Mouse (Mus musculus) gastrocnemius, postnatal 14 days (tissue): ENCODE results near the gene Adh6b. TPM values are rescaled to one million over a fixed set of nuclear protein-coding genes. Genes with fewer than 3 reads are reported as not detected.
"Not testable (repeated sequence)": the region's sequence is repeated elsewhere in the genome, so short reads cannot be mapped to it uniquely, and the experiment has no call there.

Experiments
- DNase-seq: peaks from one replicate; pipeline ENCODE4 v3.0.0; 2021; ENCODE audit warnings: mixed read lengths
- intact Hi-C: fragments of 180-260 bp; cut with DNase I; formaldehyde crosslinking; loops from one replicate; pipeline ENCODE4 v1.15.1; 2025; ENCODE audit warnings: low total_unique reads
- total RNA-seq, 2 experiments: library from RNA; stranded (reverse); gene quantifications; 2 replicates each; pipeline ENCODE4 v1.2.3; 2021

Gene Adh6b
- total RNA-seq, 2 experiments from 2014 or later: 0.16 TPM; not detected in 1

GRCm38 (mm10) chr3:138352012-138352809 lies 10.6 kb downstream of the Adh6b start:
- intact Hi-C loops: no loop called here
- DNase-seq: no peak

GRCm38 (mm10) chr3:138358856-138359255 lies 17.3 kb downstream of the Adh6b start:
- no peak for DNase-seq
- intact Hi-C loops: no loop called here

- no peak for DNase-seq
- intact Hi-C loops: no loop called here
Measured at GRCm38 (mm10) chr3:138360721-138361120, 19.1 kb downstream of the Adh6b start.

- DNase-seq: no peak
- intact Hi-C loops: no loop called here
Measured at GRCm38 (mm10) chr3:138362920-138363319, 21.3 kb downstream of the Adh6b start.

- no peak for DNase-seq
Measured at GRCm38 (mm10) chr3:138366181-138366580, 24.6 kb downstream of the Adh6b start.

GRCm38 (mm10) chr3:138369546-138369945 lies 28.0 kb downstream of the Adh6b start:
- no peak for DNase-seq
- intact Hi-C loops: no loop called here

More at GRCm38 (mm10) chr3:138366181-138366580, 24.6 kb downstream of the Adh6b start:
- intact Hi-C loops: no loop called here

- DNase-seq, intact Hi-C loops: not testable (repeated sequence)
Measured at GRCm38 (mm10) chr3:138370289-138370688, 28.7 kb downstream of the Adh6b start.

- intact Hi-C loops: no loop called here
- no peak for DNase-seq
Measured at GRCm38 (mm10) chr3:138373920-138374319, 32.3 kb downstream of the Adh6b start.

- intact Hi-C loops: no loop called here
- no peak for DNase-seq
Measured at GRCm38 (mm10) chr3:138375148-138375547, 33.6 kb downstream of the Adh6b start.

GRCm38 (mm10) chr3:138381133-138381532 lies 39.6 kb downstream of the Adh6b start:
- no peak for DNase-seq

GRCm38 (mm10) chr3:138387155-138387554 lies 45.6 kb downstream of the Adh6b start:
- intact Hi-C loops: no loop called here

More at GRCm38 (mm10) chr3:138381133-138381532, 39.6 kb downstream of the Adh6b start:
- intact Hi-C loops: no loop called here

GRCm38 (mm10) chr3:138404872-138405271 lies 63.3 kb downstream of the Adh6b start:
- intact Hi-C loops: loop anchor here (5.0 kb wide), 1 partner anchor 183 kb away; no protein-coding TSS in a partner anchor
- DNase-seq: no peak

More at GRCm38 (mm10) chr3:138387155-138387554, 45.6 kb downstream of the Adh6b start:
- no peak for DNase-seq

- peak; percentile 18 for DNase-seq
- intact Hi-C loops: loop anchor here (5.0 kb wide), 1 partner anchor 183 kb away; no protein-coding TSS in a partner anchor
Measured at GRCm38 (mm10) chr3:138405341-138405740, 63.8 kb downstream of the Adh6b start.

GRCm38 (mm10) chr3:138405840-138406239 lies 64.3 kb downstream of the Adh6b start:
- DNase-seq: no peak
- intact Hi-C loops: loop anchor here (5.0 kb wide), 1 partner anchor 184 kb away; no protein-coding TSS in a partner anchor

- DNase-seq: no peak
- intact Hi-C loops: loop anchor here (5.0 kb wide), 1 partner anchor 186 kb away; no protein-coding TSS in a partner anchor
Measured at GRCm38 (mm10) chr3:138407920-138408319, 66.3 kb downstream of the Adh6b start.

Other genes with a start within 250 kb of the Adh6b start
- gene Trmt10a, start 198.3 kb upstream of the Adh6b start, total RNA-seq: 1 to 10 TPM; 2.4 to 2.5 TPM
- 1 to 10 TPM; 1.9 to 2.7 TPM for gene Mttp, start 196.8 kb upstream of the Adh6b start, total RNA-seq
- not detected for gene 4930579F01Rik, start 147.9 kb upstream of the Adh6b start, total RNA-seq
- under 1 TPM; 0.13 to 0.37 TPM for gene Adh7, start 124.0 kb upstream of the Adh6b start, total RNA-seq
- gene Adh1, start 80.8 kb upstream of the Adh6b start, total RNA-seq: 10 to 100 TPM; 46.4 to 90.8 TPM
- gene Adh6a, start 28.5 kb upstream of the Adh6b start, total RNA-seq: not detected
- not detected for gene Adh4, start 73.7 kb downstream of the Adh6b start, total RNA-seq
- gene Adh5, start 101.3 kb downstream of the Adh6b start, total RNA-seq: 10 to 100 TPM; 65.5 to 69.2 TPM
- 10 to 100 TPM; 43.5 to 44.8 TPM for gene Metap1, start 147.7 kb downstream of the Adh6b start, total RNA-seq
- gene Eif4e, start 184.4 kb downstream of the Adh6b start, total RNA-seq: 100 to 1,000 TPM; 101 to 108 TPM